Mouse (Mus musculus): ENCODE measurements around the gene Proser2. TPM values are rescaled to one million over a fixed set of nuclear protein-coding genes. Genes with fewer than 3 reads are reported as not detected.

Proser2 gene
- polyA plus RNA-seq, 1 experiment = 0.94 TPM

DNA sequence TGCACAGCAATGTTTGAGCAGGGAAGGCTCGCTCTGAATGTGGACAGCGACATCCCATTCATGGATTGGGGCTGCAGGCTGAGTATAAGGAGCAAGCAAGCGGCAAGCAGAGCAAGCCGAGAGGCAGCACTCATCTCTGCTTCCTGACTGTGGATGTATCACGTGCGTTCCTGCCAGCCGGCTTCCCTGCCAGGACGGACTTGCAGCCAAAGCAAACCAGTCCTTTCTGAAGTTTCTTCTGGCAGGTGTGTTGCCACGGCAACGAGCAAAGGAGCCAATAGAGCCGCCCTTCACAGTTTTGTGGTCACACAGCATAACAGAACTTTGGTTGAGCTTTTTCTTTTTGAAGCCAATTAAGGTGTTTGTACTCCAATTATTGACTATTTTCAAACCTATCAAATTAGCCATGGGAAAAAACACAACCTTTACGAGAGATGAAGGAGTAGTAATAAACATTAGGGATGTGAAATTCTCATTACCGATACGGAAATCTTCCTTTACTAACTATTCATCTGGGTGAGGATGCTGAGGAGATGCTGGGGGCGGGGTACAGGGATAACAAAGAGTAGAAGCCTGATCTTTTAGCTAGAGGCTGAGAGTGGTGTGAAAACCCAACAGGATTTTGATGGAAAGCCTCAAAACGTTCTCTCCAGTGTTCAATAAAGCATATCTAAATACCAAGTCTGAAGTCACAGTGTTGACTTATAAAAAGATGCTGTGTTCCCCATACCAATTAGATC, 13.1 kb upstream of the Proser2 start:
- TF ChIP-seq REST (IDR thresholded peaks at IDR 0.05; ENCODE audit: insufficient read depth, insufficient read length) = no peak
- TF ChIP-seq TCF3 (IDR thresholded peaks at IDR 0.05; ENCODE audit: insufficient read length, low read depth) = no peak
- TF ChIP-seq MYOD1 (IDR thresholded peaks at IDR 0.05; ENCODE audit: control insufficient read depth in 1 of 3, insufficient read length in 2 of 3, low read depth in 2 of 3) = no peak
- TF ChIP-seq POLR2AphosphoS2 (IDR thresholded peaks at IDR 0.05; ENCODE audit: insufficient read length, low read depth) = no peak
- no peak for TF ChIP-seq CEBPB (IDR thresholded peaks at IDR 0.05; ENCODE audit: insufficient read depth, poor library complexity, severe bottlenecking)
- no peak for TF ChIP-seq MYOG (IDR thresholded peaks at IDR 0.05; ENCODE audit: control insufficient read depth in 1 of 3, insufficient read depth in 1 of 3, insufficient read length in 2 of 3, low read depth in 2 of 3)
- TF ChIP-seq E2F4 (IDR thresholded peaks at IDR 0.05; ENCODE audit: insufficient read depth) = no peak
- no peak for TF ChIP-seq POLR2A (IDR thresholded peaks at IDR 0.05; ENCODE audit: insufficient read length, low read depth)
- TF ChIP-seq MAX (IDR thresholded peaks at IDR 0.05; ENCODE audit: low read depth) = no peak
- TF ChIP-seq USF1 (IDR thresholded peaks at IDR 0.05; ENCODE audit: low read depth) = no peak
- no peak for TF ChIP-seq TCF12 (IDR thresholded peaks at IDR 0.05; ENCODE audit: insufficient read depth, poor library complexity, severe bottlenecking)
- TF ChIP-seq SRF (IDR thresholded peaks at IDR 0.05; ENCODE audit: control insufficient read depth, insufficient read length, low read depth) = no peak
- no peak overlapping the region for H3ac ChIP-seq (ENCODE audit: control insufficient read depth, insufficient read length)
- no peaks in the 10 kb centered on the region for H3K36me3 ChIP-seq (ENCODE audit: control insufficient read depth, insufficient read depth)
- H3K27me3 ChIP-seq (ENCODE audit: control insufficient read depth, insufficient read depth, insufficient read length) = peaks cover 6% of the 10 kb centered on the region
- H3K4me3 ChIP-seq = no peak overlapping the region
- H3K79me2 ChIP-seq (ENCODE audit: control insufficient read depth, insufficient read depth) = no peaks in the 10 kb centered on the region
- H3K4me2 ChIP-seq (ENCODE audit: low read depth) = no peak overlapping the region

DNA sequence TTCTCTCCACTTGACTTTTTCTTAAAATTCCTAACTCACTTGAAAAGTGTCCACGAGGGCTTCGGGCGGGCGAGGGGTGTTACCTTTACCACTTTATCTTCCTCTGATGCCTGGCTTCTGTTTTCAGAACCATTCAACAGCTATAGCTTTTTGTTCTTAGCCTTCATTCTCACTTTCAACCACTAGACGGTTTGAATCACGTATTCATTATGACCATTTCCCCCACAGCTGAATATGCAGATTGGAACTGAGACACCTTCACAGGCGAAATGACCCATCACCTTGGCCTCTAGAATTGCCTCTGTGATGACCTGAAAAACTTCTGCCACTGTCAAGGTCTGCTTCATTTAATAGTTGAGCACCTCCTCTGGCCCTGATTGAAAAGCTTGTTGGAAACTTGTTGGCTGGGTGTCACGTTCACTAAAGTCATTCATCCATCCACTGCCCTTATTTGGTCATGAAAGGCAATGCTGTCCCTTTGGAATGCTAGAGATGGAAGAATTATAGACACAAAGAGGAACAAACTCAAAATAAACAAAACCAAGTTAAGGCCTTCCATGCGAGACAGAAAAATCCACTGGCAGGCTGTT, 10.7 kb upstream of the Proser2 start:
- Histone ChIP-seq H3ac (ENCODE audit: control insufficient read depth, insufficient read length) (no peak overlapping the region), H3K36me3 (ENCODE audit: control insufficient read depth, insufficient read depth) (no peaks in the 10 kb centered on the region), H3K79me2 (ENCODE audit: control insufficient read depth, insufficient read depth) (no peaks in the 10 kb centered on the region), H3K27me3 (ENCODE audit: control insufficient read depth, insufficient read depth, insufficient read length) (peaks cover 6% of the 10 kb centered on the region), H3K4me2 (ENCODE audit: low read depth) (no peak overlapping the region), H3K4me3 (no peak overlapping the region)
- TF ChIP-seq REST (IDR thresholded peaks at IDR 0.05; ENCODE audit: insufficient read depth, insufficient read length) = no peak
- TF ChIP-seq MYOG (IDR thresholded peaks at IDR 0.05; ENCODE audit: control insufficient read depth in 1 of 3, insufficient read depth in 1 of 3, insufficient read length in 2 of 3, low read depth in 2 of 3) = no peak

- Histone ChIP-seq H3K27me3 (ENCODE audit: control insufficient read depth, insufficient read depth, insufficient read length) (no peaks in the 10 kb centered on the region), H3K4me3 (no peak overlapping the region), H3K36me3 (ENCODE audit: control insufficient read depth, insufficient read depth) (no peaks in the 10 kb centered on the region), H3K79me2 (ENCODE audit: control insufficient read depth, insufficient read depth) (no peaks in the 10 kb centered on the region), H3K4me2 (ENCODE audit: low read depth) (no peak overlapping the region), H3ac (ENCODE audit: control insufficient read depth, insufficient read length) (no peak overlapping the region)
- no peak for TF ChIP-seq TCF12 (IDR thresholded peaks at IDR 0.05; ENCODE audit: insufficient read depth, poor library complexity, severe bottlenecking)
- no peak for TF ChIP-seq POLR2AphosphoS2 (IDR thresholded peaks at IDR 0.05; ENCODE audit: insufficient read length, low read depth)
- no peak for TF ChIP-seq REST (IDR thresholded peaks at IDR 0.05; ENCODE audit: insufficient read depth, insufficient read length)
- TF ChIP-seq SRF (IDR thresholded peaks at IDR 0.05; ENCODE audit: control insufficient read depth, insufficient read length, low read depth) = no peak
- no peak for TF ChIP-seq TCF3 (IDR thresholded peaks at IDR 0.05; ENCODE audit: insufficient read length, low read depth)
- no peak for TF ChIP-seq MYOD1 (IDR thresholded peaks at IDR 0.05; ENCODE audit: control insufficient read depth in 1 of 3, insufficient read length in 2 of 3, low read depth in 2 of 3)
- no peak for TF ChIP-seq USF1 (IDR thresholded peaks at IDR 0.05; ENCODE audit: low read depth)
- TF ChIP-seq MYOG (IDR thresholded peaks at IDR 0.05; ENCODE audit: control insufficient read depth in 1 of 3, insufficient read depth in 1 of 3, insufficient read length in 2 of 3, low read depth in 2 of 3) = no peak
- TF ChIP-seq CEBPB (IDR thresholded peaks at IDR 0.05; ENCODE audit: insufficient read depth, poor library complexity, severe bottlenecking) = no peak
- no peak for TF ChIP-seq MAX (IDR thresholded peaks at IDR 0.05; ENCODE audit: low read depth)
- TF ChIP-seq E2F4 (IDR thresholded peaks at IDR 0.05; ENCODE audit: insufficient read depth) = no peak
- no peak for TF ChIP-seq POLR2A (IDR thresholded peaks at IDR 0.05; ENCODE audit: insufficient read length, low read depth)
These were observed 3.9 kb upstream of the Proser2 start for GRCm38 (mm10) chr2:6133871-6134270.

DNA sequence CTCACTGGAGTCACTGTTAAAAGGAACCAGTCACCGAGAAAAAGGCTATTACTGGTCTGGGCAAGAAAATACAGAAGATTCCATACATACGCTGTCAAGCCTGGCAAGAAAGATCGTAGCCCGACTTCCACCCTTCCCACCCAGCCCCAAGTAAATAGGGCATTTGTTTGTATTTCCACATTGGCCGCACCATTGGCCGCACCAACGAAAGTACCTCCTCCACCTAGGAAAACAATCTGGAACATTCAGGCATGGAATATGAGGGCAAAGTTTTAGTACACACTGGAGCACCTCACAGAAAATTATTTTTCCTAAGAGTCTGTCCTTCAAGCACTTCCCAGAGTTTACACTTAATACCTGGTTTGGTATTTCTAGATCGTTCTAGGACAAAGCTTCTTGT, 1.1 kb downstream of the Proser2 start:
- H3K27me3 ChIP-seq (ENCODE audit: control insufficient read depth, insufficient read depth, insufficient read length) = no peaks in the 10 kb centered on the region
- H3K4me3 ChIP-seq = no peak overlapping the region
- peak overlapping the region; percentile 79 for H3K4me2 ChIP-seq (ENCODE audit: low read depth)
- no peaks in the 10 kb centered on the region for H3K36me3 ChIP-seq (ENCODE audit: control insufficient read depth, insufficient read depth)
- H3ac ChIP-seq (ENCODE audit: control insufficient read depth, insufficient read length) = no peak overlapping the region
- TF ChIP-seq TCF3 (IDR thresholded peaks at IDR 0.05; ENCODE audit: insufficient read length, low read depth) (no peak), REST (IDR thresholded peaks at IDR 0.05; ENCODE audit: insufficient read depth, insufficient read length) (no peak), POLR2A (IDR thresholded peaks at IDR 0.05; ENCODE audit: insufficient read length, low read depth) (no peak), MAX (IDR thresholded peaks at IDR 0.05; ENCODE audit: low read depth) (no peak), USF1 (IDR thresholded peaks at IDR 0.05; ENCODE audit: low read depth) (no peak), CEBPB (IDR thresholded peaks at IDR 0.05; ENCODE audit: insufficient read depth, poor library complexity, severe bottlenecking) (no peak), SRF (IDR thresholded peaks at IDR 0.05; ENCODE audit: control insufficient read depth, insufficient read length, low read depth) (no peak), E2F4 (IDR thresholded peaks at IDR 0.05; ENCODE audit: insufficient read depth) (no peak), MYOD1 (IDR thresholded peaks at IDR 0.05; ENCODE audit: control insufficient read depth in 1 of 3, insufficient read length in 2 of 3, low read depth in 2 of 3) (no peak), POLR2AphosphoS2 (IDR thresholded peaks at IDR 0.05; ENCODE audit: insufficient read length, low read depth) (no peak), MYOG (IDR thresholded peaks at IDR 0.05; ENCODE audit: control insufficient read depth in 1 of 3, insufficient read depth in 1 of 3, insufficient read length in 2 of 3, low read depth in 2 of 3) (no peak), TCF12 (IDR thresholded peaks at IDR 0.05; ENCODE audit: insufficient read depth, poor library complexity, severe bottlenecking) (no peak)
- no peaks in the 10 kb centered on the region for H3K79me2 ChIP-seq (ENCODE audit: control insufficient read depth, insufficient read depth)
